Mouse (Mus musculus) retina, postnatal 7 days (tissue): Measurements from ENCODE around the gene Susd1.

Source experiments
- DNase-seq: peaks from one replicate; pipeline ENCODE4 v3.0.0-alpha.2; 2012; ENCODE audit warnings: low read depth, low spot score

Susd1 gene

GRCm38 (mm10) chr4:59381007-59381743, 57.3 kb downstream of the Susd1 start:
- DNase-seq: no peak

DNA sequence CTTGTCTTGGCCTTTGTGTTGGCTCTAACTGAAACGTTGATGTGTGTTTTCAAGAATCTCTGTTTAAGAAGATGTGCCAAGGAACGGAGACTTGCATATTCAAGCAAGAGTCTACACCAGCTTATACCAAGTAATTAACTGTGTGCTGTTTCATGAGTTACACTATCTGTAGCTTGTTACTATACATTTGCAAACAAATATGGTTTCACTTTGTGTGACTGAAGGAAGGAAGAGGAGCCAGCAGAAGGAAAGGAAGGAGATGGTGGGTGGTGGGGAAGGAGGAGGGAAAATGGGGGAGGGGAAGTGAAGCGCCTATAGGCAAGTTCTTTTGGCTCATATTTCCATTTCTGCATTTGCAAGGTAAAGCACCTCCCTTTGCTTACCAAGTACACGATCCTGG, 58.0 kb downstream of the Susd1 start:
- no peak for DNase-seq

GRCm38 (mm10) chr4:59379876-59380275, 58.6 kb downstream of the Susd1 start:
- DNase-seq: no peak

GRCm38 (mm10) chr4:59378631-59379030, 59.8 kb downstream of the Susd1 start:
- DNase-seq: no peak

DNA sequence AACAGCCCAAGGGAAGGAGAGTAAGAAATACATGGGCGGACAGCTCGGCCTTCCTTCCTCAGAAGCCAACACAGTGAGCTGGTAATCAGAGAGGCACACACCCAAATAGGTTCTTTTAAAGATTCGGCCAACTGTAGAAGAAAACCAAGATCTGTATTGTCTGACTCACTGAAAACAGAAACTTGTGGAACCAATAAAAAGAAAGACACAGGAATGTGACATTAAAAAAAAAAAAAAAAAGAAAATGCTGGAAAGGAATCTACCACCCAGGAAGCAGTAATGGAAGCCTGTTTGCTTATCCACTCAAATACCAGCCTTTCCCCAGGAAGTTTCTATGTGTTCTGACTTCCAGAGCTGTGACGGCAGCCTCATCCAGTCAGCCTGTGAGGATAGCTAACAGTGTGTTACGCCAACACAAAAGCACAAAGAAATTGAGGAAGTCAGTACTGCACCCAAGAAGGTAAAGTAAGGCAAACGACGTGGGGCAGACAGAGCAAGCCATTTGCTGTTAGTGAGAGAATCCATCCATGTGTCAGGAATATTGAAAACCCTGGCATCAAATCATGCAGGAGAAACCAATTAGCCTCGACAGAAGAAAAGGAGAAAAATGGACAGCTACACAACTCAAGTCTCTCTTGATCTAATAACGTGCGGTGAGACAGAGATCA, 64.0 kb downstream of the Susd1 start:
- DNase-seq: no peak

GRCm38 (mm10) chr4:59372546-59373157, 65.8 kb downstream of the Susd1 start:
- no peak for DNase-seq

GRCm38 (mm10) chr4:59371910-59372309, 66.5 kb downstream of the Susd1 start:
- DNase-seq: no peak

- no peak for DNase-seq
Measured at GRCm38 (mm10) chr4:59369941-59370340, 68.5 kb downstream of the Susd1 start.

DNA sequence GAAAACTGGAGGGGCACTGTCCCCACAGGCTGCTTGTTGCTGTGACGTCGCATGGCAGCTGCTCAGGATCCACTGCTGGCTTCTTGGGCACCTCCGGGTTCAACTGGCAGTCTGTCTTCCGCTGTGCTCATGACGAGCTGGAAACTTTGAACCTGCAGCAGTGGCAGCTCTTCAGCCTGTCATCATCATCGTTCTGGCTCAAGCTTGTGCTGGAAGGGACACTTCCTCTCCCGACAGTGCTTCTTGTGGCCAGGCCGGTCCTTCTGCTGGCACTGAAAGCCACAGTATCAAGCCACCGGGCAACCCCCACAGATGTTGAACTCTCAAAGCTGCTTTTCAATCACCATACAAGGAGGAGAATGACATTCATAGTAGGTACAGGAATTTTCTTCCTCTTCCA, 70.3 kb downstream of the Susd1 start:
- DNase-seq: no peak

DNA sequence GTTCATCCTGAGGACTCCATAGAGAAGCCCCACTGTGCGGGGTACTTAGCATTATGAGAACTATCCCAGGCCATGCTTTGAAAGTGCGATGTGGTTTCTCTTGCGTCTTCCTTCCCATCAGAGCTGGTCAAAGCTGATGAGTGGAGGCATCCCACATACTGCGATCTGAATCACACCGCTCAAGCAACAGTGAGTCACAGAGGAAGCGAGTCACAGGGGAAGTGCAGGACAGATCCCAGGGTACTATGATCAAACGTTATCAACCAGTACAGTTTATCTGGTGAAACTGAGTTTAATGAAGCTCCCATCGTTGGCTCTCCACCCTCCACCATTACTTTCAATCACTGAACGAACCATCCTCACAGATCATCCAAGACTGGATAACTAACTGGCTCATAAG, 72.2 kb downstream of the Susd1 start:
- no peak for DNase-seq

DNA sequence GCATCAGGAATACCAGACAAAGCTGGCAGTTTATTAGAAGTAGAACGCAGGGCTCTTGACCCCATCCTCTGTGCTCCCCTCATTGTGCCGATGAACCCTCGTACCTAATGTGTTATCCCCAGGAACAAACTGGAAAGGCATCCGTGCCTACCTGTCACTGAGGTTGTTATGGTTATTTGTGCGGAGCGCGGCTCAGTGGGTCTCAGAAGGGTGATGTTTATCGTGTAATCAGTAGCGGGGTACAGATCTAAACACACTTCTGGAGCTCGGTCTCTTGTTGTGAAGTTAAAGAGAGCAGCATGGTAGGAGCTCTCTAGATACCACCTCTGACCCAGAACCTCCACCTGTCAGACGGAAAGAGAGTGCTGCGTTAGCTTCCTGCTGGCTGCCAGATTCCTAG, 72.9 kb downstream of the Susd1 start:
- DNase-seq: no peak

GRCm38 (mm10) chr4:59364229-59365173, 73.9 kb downstream of the Susd1 start:
- DNase-seq: no peak

GRCm38 (mm10) chr4:59363041-59363440, 75.4 kb downstream of the Susd1 start:
- no peak for DNase-seq

DNA sequence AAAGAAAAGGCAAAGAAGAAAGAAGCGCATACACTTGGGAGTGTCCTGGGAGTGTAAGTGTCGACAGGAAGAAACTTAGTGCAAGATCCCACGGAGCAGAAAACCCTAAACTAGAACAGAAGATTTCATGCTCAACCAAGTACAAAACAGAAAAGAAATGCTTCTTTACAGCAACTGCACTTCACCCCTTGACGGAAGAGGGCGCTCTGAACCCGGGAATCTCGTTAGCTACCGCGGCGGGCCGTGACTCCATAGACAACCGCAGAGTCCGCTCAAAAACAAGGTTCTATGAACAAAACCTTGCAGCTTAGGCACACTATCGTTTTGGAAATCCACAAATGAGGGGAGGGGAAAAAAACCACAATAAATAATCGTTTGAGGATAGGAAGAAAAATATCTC, 77.7 kb downstream of the Susd1 start:
- peak; percentile 53 for DNase-seq

- DNase-seq: no peak
Measured at GRCm38 (mm10) chr4:59359921-59360320, 78.5 kb downstream of the Susd1 start.

- no peak for DNase-seq
Measured at GRCm38 (mm10) chr4:59358960-59359359, 79.5 kb downstream of the Susd1 start.

- no peak for DNase-seq
Measured at GRCm38 (mm10) chr4:59355421-59355820, 83.0 kb downstream of the Susd1 start.

DNA sequence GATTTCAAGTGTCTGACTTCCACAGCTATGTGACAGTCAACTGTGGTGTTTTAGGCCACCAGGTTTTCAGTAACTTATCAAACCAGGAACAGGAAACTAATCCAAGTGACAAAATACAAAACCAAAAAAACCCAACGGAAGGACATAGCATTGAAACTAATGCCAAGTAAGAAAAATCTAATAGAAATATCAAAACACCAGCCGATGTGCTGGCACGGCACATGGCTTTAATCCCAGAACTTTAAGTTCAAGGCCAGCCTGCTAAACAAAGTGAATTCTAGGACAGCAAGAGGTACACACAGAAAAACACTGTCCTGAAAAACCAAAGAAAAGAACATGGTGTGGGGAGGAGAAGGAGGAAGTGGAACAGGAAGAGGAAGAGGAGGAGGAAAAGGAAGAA, 83.8 kb downstream of the Susd1 start:
- DNase-seq: no peak

DNA sequence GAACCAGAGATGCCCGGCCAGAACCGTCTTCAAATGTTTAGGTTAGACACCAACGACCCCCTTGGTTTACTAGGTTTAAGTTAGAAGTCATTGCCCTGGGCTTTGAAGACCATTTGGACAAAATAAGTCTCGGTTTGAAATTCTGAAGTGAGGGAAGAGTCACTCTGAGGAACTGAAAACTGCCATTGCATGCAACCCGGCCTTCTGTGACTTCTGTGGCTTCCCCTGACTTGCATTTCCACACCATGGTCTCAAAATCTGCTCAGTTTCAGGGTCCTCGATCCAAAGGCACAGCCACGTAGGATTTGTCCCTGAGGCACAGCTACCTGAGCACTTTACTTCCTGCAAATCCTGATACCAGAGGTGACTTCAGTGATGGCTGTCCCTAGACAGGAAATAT, 86.5 kb downstream of the Susd1 start:
- DNase-seq: no peak

- DNase-seq: no peak
Measured at GRCm38 (mm10) chr4:59350354-59350753, 88.1 kb downstream of the Susd1 start.

- DNase-seq: no peak
Measured at GRCm38 (mm10) chr4:59349425-59350185, 88.8 kb downstream of the Susd1 start.
